Mouse (Mus musculus): ENCODE measurements at regions not wholly inside any gene's neighbourhood (a gene's known extent, or its start where the extent isn't known, plus 50 kb on each side); places are given as distances from the start of the nearest gene placed in this dataset.
"Not testable (repeated sequence)": the region's sequence is repeated elsewhere in the genome, so short reads cannot be mapped to it uniquely, and the experiment has no call there.

GRCm38 (mm10) chr1:152241026-152241425 is 145.5 kb downstream of the Tsen15 start:
- DNase-seq, result no peak

- DNase-seq, result no peak
Observed at GRCm38 (mm10) chr1:152239376-152239775, 147.1 kb downstream of the Tsen15 start.

- DNase-seq, result no peak
Observed at GRCm38 (mm10) chr1:152235212-152235792, 145.4 kb upstream of the 1700025G04Rik start.

GRCm38 (mm10) chr1:152234716-152235115 is 144.8 kb upstream of the 1700025G04Rik start:
- no peak for DNase-seq

GRCm38 (mm10) chr1:152231717-152232202 is 141.8 kb upstream of the 1700025G04Rik start:
- DNase-seq, result no peak

- no peak for DNase-seq
Observed at GRCm38 (mm10) chr1:152229709-152230108, 139.8 kb upstream of the 1700025G04Rik start.

GRCm38 (mm10) chr1:152226049-152226448 is 136.1 kb upstream of the 1700025G04Rik start:
- no peak for DNase-seq

GRCm38 (mm10) chr1:152223666-152224065 is 133.7 kb upstream of the 1700025G04Rik start:
- peak; percentile 53 to 60 for DNase-seq

GRCm38 (mm10) chr1:152220804-152221565 is 131.1 kb upstream of the 1700025G04Rik start:
- DNase-seq, result no peak

- DNase-seq, result not testable (repeated sequence)
Observed at GRCm38 (mm10) chr1:152219752-152220151, 129.8 kb upstream of the 1700025G04Rik start.

GRCm38 (mm10) chr1:152217404-152217803 is 127.5 kb upstream of the 1700025G04Rik start:
- DNase-seq, result peak in 1 of 2 experiments; percentile 21

GRCm38 (mm10) chr1:152214376-152214775 is 124.5 kb upstream of the 1700025G04Rik start:
- no peak for DNase-seq

- DNase-seq, result no peak
Observed at GRCm38 (mm10) chr1:152203187-152203586, 113.3 kb upstream of the 1700025G04Rik start.

- DNase-seq, result no peak
Observed at GRCm38 (mm10) chr1:152188700-152189099, 98.8 kb upstream of the 1700025G04Rik start.

GRCm38 (mm10) chr1:152184956-152185355 is 95.0 kb upstream of the 1700025G04Rik start:
- no peak for DNase-seq

GRCm38 (mm10) chr1:152176267-152176970 is 86.5 kb upstream of the 1700025G04Rik start:
- DNase-seq, result no peak

- no peak for DNase-seq
Observed at GRCm38 (mm10) chr1:152175691-152176090, 85.8 kb upstream of the 1700025G04Rik start.

GRCm38 (mm10) chr1:152174464-152174863 is 84.5 kb upstream of the 1700025G04Rik start:
- DNase-seq, result no peak

- DNase-seq, result no peak
Observed at GRCm38 (mm10) chr1:152171034-152171790, 81.3 kb upstream of the 1700025G04Rik start.

GRCm38 (mm10) chr1:152170583-152170982 is 80.7 kb upstream of the 1700025G04Rik start:
- DNase-seq, result no peak

GRCm38 (mm10) chr1:152169508-152169907 is 79.6 kb upstream of the 1700025G04Rik start:
- no peak for DNase-seq

GRCm38 (mm10) chr1:152168284-152168683 is 78.4 kb upstream of the 1700025G04Rik start:
- DNase-seq, result peak; percentile 63 to 77

- DNase-seq, result no peak
Observed at GRCm38 (mm10) chr1:152167716-152168115, 77.8 kb upstream of the 1700025G04Rik start.
